Mouse (Mus musculus) MEL (cell line): ENCODE results near the gene Entpd3. TPM values are rescaled to one million over a fixed set of nuclear protein-coding genes. Genes with fewer than 3 reads are reported as not detected.
A peak's percentile ranks its signal among the peaks of the same experiment; 100 is the strongest.

Experiments used
- DNase-seq: peaks from one replicate; pipeline ENCODE4 v3.0.0; 2011; ENCODE audit warnings: low read depth, low spot score
- H3K27ac ChIP-seq: 2 replicates; pipeline ENCODE4 v1.5.1; 2012; ENCODE audit warnings: low read depth, mild to moderate bottlenecking, control low read depth, low read length, moderate library complexity; ENCODE audit not compliant: control insufficient read depth
- H3K27me3 ChIP-seq, 2 experiments: fragments of 150-350 bp in 1 of 2; sonication (generic) in 1 of 2; 2 replicates each; pipeline ENCODE4 v1.6.1; 2012; ENCODE audit warnings: low read length in 2 of 2, mild to moderate bottlenecking in 2 of 2, improper control_type of control experiment in 1 of 2, moderate library complexity in 1 of 2; ENCODE audit not compliant: insufficient read depth in 2 of 2, control insufficient read depth in 1 of 2
- H3K36me3 ChIP-seq, 2 experiments: 2 replicates each; pipeline ENCODE4 v1.6.1; 2012 to 2014; ENCODE audit warnings: low read length in 2 of 2, improper control_type of control experiment in 1 of 2, inconsistent platforms in 1 of 2, mild to moderate bottlenecking in 1 of 2; ENCODE audit not compliant: insufficient read depth in 2 of 2, control insufficient read depth in 1 of 2
- H3K4me1 ChIP-seq, 2 experiments: fragments of 150-350 bp in 1 of 2; sonication (generic) in 1 of 2; 2 replicates each; pipeline ENCODE4 v1.6.1; 2012; ENCODE audit warnings: low read length in 2 of 2, improper control_type of control experiment in 1 of 2, mild to moderate bottlenecking in 1 of 2; ENCODE audit not compliant: insufficient read depth in 2 of 2, control insufficient read depth in 1 of 2
- H3K4me3 ChIP-seq, 2 experiments: fragments of 150-350 bp in 1 of 2; sonication (generic) in 1 of 2; 2 replicates each; pipeline ENCODE4 v1.5.1; 2012; ENCODE audit warnings: low read depth in 2 of 2, low read length in 2 of 2, mild to moderate bottlenecking in 2 of 2, moderate library complexity in 2 of 2, control low read depth in 1 of 2, improper control_type of control experiment in 1 of 2; ENCODE audit not compliant: control insufficient read depth in 1 of 2, insufficient read depth in 1 of 2
- H3K79me2 ChIP-seq: 2 replicates; pipeline ENCODE4 v1.6.1; 2012; ENCODE audit warnings: mild to moderate bottlenecking, low read length, moderate library complexity; ENCODE audit not compliant: control insufficient read depth, poor library complexity, insufficient read depth
- H3K9ac ChIP-seq: 2 replicates; pipeline ENCODE4 v1.6.1; 2012; ENCODE audit warnings: low read depth, mild to moderate bottlenecking, control low read depth, low read length, moderate library complexity; ENCODE audit not compliant: control insufficient read depth, poor library complexity, severe bottlenecking
- H3K9me3 ChIP-seq: fragments of 150-350 bp; sonication (generic); replicated peaks from 2 replicates; pipeline ENCODE4 v1.6.1; 2012; ENCODE audit warnings: mild to moderate bottlenecking, low read length, improper control_type of control experiment, moderate library complexity; ENCODE audit not compliant: insufficient read depth
- BHLHE40 ChIP-seq: IDR thresholded peaks from 2 replicates; pipeline ENCODE4 v1.6.1; 2012; ENCODE audit warnings: low read depth, mild to moderate bottlenecking, inconsistent platforms, low read length, improper control_type of control experiment, borderline replicate concordance
- CHD1 ChIP-seq: IDR thresholded peaks from 2 replicates; pipeline ENCODE4 v1.6.1; 2012; ENCODE audit warnings: low read depth, mild to moderate bottlenecking, inconsistent platforms, low read length, improper control_type of control experiment
- CHD2 ChIP-seq: IDR thresholded peaks from 2 replicates; pipeline ENCODE4 v1.6.1; 2011; ENCODE audit warnings: low read length, improper control_type of control experiment
- CTCF ChIP-seq, 3 experiments: IDR thresholded peaks in 2 of 3; conservative IDR thresholded peaks in 1 of 3; 2 replicates each; pipeline ENCODE4 v1.5.1; 2011 to 2012; ENCODE audit warnings: low read length in 3 of 3, low read depth in 2 of 3, mild to moderate bottlenecking in 2 of 3, improper control_type of control experiment in 1 of 3, inconsistent platforms in 1 of 3, mixed read lengths in 1 of 3, moderate library complexity in 1 of 3; ENCODE audit not compliant: control insufficient read depth in 1 of 3, insufficient read depth in 1 of 3, poor library complexity in 1 of 3, severe bottlenecking in 1 of 3
- ELF1 ChIP-seq: IDR thresholded peaks from 2 replicates; pipeline ENCODE4 v1.6.1; 2014; ENCODE audit warnings: low read depth, mild to moderate bottlenecking, inconsistent platforms, low read length, improper control_type of control experiment, moderate library complexity
- ETS1 ChIP-seq: IDR thresholded peaks from 2 replicates; pipeline ENCODE4 v1.6.1; 2012; ENCODE audit warnings: low read depth, mild to moderate bottlenecking, inconsistent platforms, low read length, improper control_type of control experiment, moderate library complexity
- GATA1 ChIP-seq: IDR thresholded peaks from 2 replicates; pipeline ENCODE4 v1.6.1; 2011; ENCODE audit warnings: low read depth, low read length, improper control_type of control experiment
- MAX ChIP-seq: IDR thresholded peaks from 2 replicates; pipeline ENCODE4 v1.6.1; 2011; ENCODE audit warnings: low read length, improper control_type of control experiment
- MAZ ChIP-seq: IDR thresholded peaks from 2 replicates; pipeline ENCODE4 v1.6.1; 2012; ENCODE audit warnings: low read depth, mild to moderate bottlenecking, inconsistent platforms, low read length, improper control_type of control experiment
- MEF2A ChIP-seq: IDR thresholded peaks from 2 replicates; pipeline ENCODE4 v1.6.1; 2014; ENCODE audit warnings: low read depth, mild to moderate bottlenecking, inconsistent platforms, low read length, improper control_type of control experiment; ENCODE audit not compliant: poor library complexity, insufficient replicate concordance, severe bottlenecking; ENCODE audit errors: extremely low read depth
- MYB ChIP-seq: IDR thresholded peaks from 2 replicates; pipeline ENCODE4 v1.6.1; 2011; ENCODE audit warnings: mild to moderate bottlenecking, low read depth, low read length, improper control_type of control experiment
- NELFE ChIP-seq: IDR thresholded peaks from 2 replicates; pipeline ENCODE4 v1.6.1; 2011; ENCODE audit warnings: low read depth, low read length, improper control_type of control experiment
- POLR2A ChIP-seq, 2 experiments: IDR thresholded peaks; 2 replicates each; pipeline ENCODE4 v1.6.1; 2011 to 2012; ENCODE audit warnings: low read length in 2 of 2, mild to moderate bottlenecking in 2 of 2, control low read depth in 1 of 2, improper control_type of control experiment in 1 of 2, low read depth in 1 of 2, moderate library complexity in 1 of 2; ENCODE audit not compliant: control insufficient read depth in 1 of 2, insufficient read depth in 1 of 2, poor library complexity in 1 of 2
- POLR2AphosphoS2 ChIP-seq: IDR thresholded peaks from 2 replicates; pipeline ENCODE4 v1.6.1; 2011; ENCODE audit warnings: low read length, improper control_type of control experiment
- RAD21 ChIP-seq: IDR thresholded peaks from 2 replicates; pipeline ENCODE4 v1.6.1; 2011; ENCODE audit warnings: mild to moderate bottlenecking, low read depth, low read length, improper control_type of control experiment
- RCOR1 ChIP-seq: IDR thresholded peaks from 2 replicates; pipeline ENCODE4 v1.6.1; 2012; ENCODE audit warnings: low read depth, mild to moderate bottlenecking, inconsistent platforms, low read length, improper control_type of control experiment
- SMC3 ChIP-seq: IDR thresholded peaks from 2 replicates; pipeline ENCODE4 v1.6.1; 2011; ENCODE audit warnings: low read depth, low read length, improper control_type of control experiment
- TAL1 ChIP-seq: IDR thresholded peaks from 2 replicates; pipeline ENCODE4 v1.6.1; 2012; ENCODE audit warnings: mild to moderate bottlenecking, inconsistent platforms, low read length, moderate library complexity, mixed read lengths
- TBP ChIP-seq: IDR thresholded peaks from 2 replicates; pipeline ENCODE4 v1.8.0; 2011; ENCODE audit warnings: low read depth, low read length, improper control_type of control experiment
- TCF12 ChIP-seq: IDR thresholded peaks from 2 replicates; pipeline ENCODE4 v1.6.1; 2014; ENCODE audit warnings: low read depth, mild to moderate bottlenecking, inconsistent platforms, low read length, improper control_type of control experiment, moderate library complexity
- UBTF ChIP-seq: IDR thresholded peaks from 2 replicates; pipeline ENCODE4 v1.6.1; 2012; ENCODE audit warnings: low read depth, mild to moderate bottlenecking, inconsistent platforms, low read length, improper control_type of control experiment, moderate library complexity, borderline replicate concordance; ENCODE audit not compliant: insufficient read depth
- USF1 ChIP-seq: IDR thresholded peaks from 2 replicates; pipeline ENCODE4 v1.6.1; 2014; ENCODE audit warnings: low read depth, mild to moderate bottlenecking, inconsistent platforms, low read length, improper control_type of control experiment, moderate library complexity
- USF2 ChIP-seq, 2 experiments: IDR thresholded peaks; 2 replicates each; pipeline ENCODE4 v1.6.1; 2011 to 2012; ENCODE audit warnings: improper control_type of control experiment in 2 of 2, low read length in 2 of 2, borderline replicate concordance in 1 of 2, inconsistent platforms in 1 of 2, low read depth in 1 of 2, mild to moderate bottlenecking in 1 of 2; ENCODE audit not compliant: insufficient read depth in 1 of 2
- ZC3H11A ChIP-seq: IDR thresholded peaks from 2 replicates; pipeline ENCODE4 v1.6.1; 2012; ENCODE audit warnings: low read depth, mild to moderate bottlenecking, inconsistent platforms, low read length, improper control_type of control experiment
- ZMIZ1 ChIP-seq: IDR thresholded peaks from 2 replicates; pipeline ENCODE4 v1.6.1; 2012; ENCODE audit warnings: low read depth, mild to moderate bottlenecking, inconsistent platforms, low read length, improper control_type of control experiment, moderate library complexity
- ZNF384 ChIP-seq: IDR thresholded peaks from 2 replicates; pipeline ENCODE4 v1.6.1; 2012; ENCODE audit warnings: low read depth, mild to moderate bottlenecking, inconsistent platforms, low read length, improper control_type of control experiment
- polyA plus RNA-seq, 2 experiments: library from polyadenylated mRNA; stranded (reverse) in 1 of 2; unstranded in 1 of 2; fragments of >175 nt in 1 of 2; fragments of >200 nt in 1 of 2; gene quantifications; 2 replicates each; pipeline versions ENCODE4 v1.2.1 to v1.2.4; 2012; ENCODE audit warnings: low replicate concordance in 2 of 2, low read depth in 1 of 2; ENCODE audit not compliant: insufficient read length in 2 of 2, insufficient read depth in 1 of 2, missing spikeins in 1 of 2
- total RNA-seq: library from RNA; depleted of rRNA; stranded (reverse); fragments of 300-350 nt; gene quantifications from 2 replicates; pipeline ENCODE4 v1.2.3, GENCODE M21; 2012

The Entpd3 gene
- total and polyA plus RNA-seq, 3 experiments: 0.03 TPM; not detected in 2

- TF ChIP-seq ZC3H11A: no peak
Measured at GRCm38 (mm10) chr9:120575748-120576661, 36.4 kb downstream of the Entpd3 start (continued).

GRCm38 (mm10) chr9:120576662-120577013, 37.0 kb downstream of the Entpd3 start:
- H3K79me2 ChIP-seq: peaks cover 21% of the 10 kb centered on the region
- H3K4me1 ChIP-seq: peaks cover 3 to 20% of the 10 kb centered on the region in 2 experiments; a peak in 3 of 4 replicates
- H3K36me3 ChIP-seq: peaks cover 5 to 22% of the 10 kb centered on the region in 2 experiments
- H3K9ac ChIP-seq: peak overlapping the region; percentile 36
- H3K27me3 ChIP-seq: no peaks in the 10 kb centered on the region
- peak overlapping the region; percentile 58 for H3K27ac ChIP-seq
- peak; percentile 1; the same call in 1 of the 2 replicates for TF ChIP-seq ETS1
- no peak for TF ChIP-seq MYB
- no peaks in the 10 kb centered on the region for H3K9me3 ChIP-seq
- H3K4me3 ChIP-seq: peak overlapping the region; percentile 7 to 22
- DNase-seq: peak; percentile 75

- no peaks in the 10 kb centered on the region for H3K9me3 ChIP-seq
- peak overlapping the region; percentile 58 for H3K27ac ChIP-seq
- TF ChIP-seq MAX: 0 out of 2 replicates have a peak, but pooled peaks have one; percentile 28
- TF ChIP-seq UBTF: no peak
- TF ChIP-seq ZNF384: no peak
- TF ChIP-seq USF2 (IDR thresholded peaks at IDR 0.05; ENCODE audit: borderline replicate concordance in 1 of 2, insufficient read depth in 1 of 2, low read depth in 1 of 2, low read length in 2 of 2): no peak
- no peak for TF ChIP-seq USF1
- no peak for TF ChIP-seq TAL1
- peak; percentile 58; the same call in 1 of the 2 replicates for TF ChIP-seq MAZ
- TF ChIP-seq ZC3H11A: no peak
- 0 out of 2 replicates have a peak, but pooled peaks have one; percentile 43 for TF ChIP-seq TBP
- no peak for TF ChIP-seq RCOR1
- no peak; the same call in 1 of the 2 replicates for TF ChIP-seq ZMIZ1
- TF ChIP-seq RAD21: no peak
- TF ChIP-seq CHD1: no peak
- peak; percentile 97 for TF ChIP-seq ELF1
- no peak for TF ChIP-seq CHD2
- TF ChIP-seq MEF2A: no peak
- TF ChIP-seq SMC3: 0 out of 2 replicates have a peak, but pooled peaks have one; percentile 5
- peak; percentile 71 for TF ChIP-seq NELFE
- TF ChIP-seq POLR2A (IDR thresholded peaks at IDR 0.05; ENCODE audit: control insufficient read depth in 1 of 2, insufficient read depth in 1 of 2, low read depth in 1 of 2, low read length in 2 of 2, poor library complexity in 1 of 2): peak; percentile 49 to 71; a peak in 1 of 4 replicates
- TF ChIP-seq BHLHE40: no peak
- TF ChIP-seq GATA1: peak; percentile 40; the same call in 1 of the 2 replicates
- no peak for TF ChIP-seq MYB
- TF ChIP-seq POLR2AphosphoS2: no peak; the same call in 1 of the 2 replicates
- TF ChIP-seq CTCF (IDR thresholded peaks at IDR 0.05 in 2 of 3, conservative IDR thresholded peaks at IDR 0.05 in 1 of 3; ENCODE audit: control insufficient read depth in 1 of 3, insufficient read depth in 1 of 3, low read depth in 2 of 3, low read length in 3 of 3, poor library complexity in 1 of 3, severe bottlenecking in 1 of 3): no peak
- 0 out of 2 replicates have a peak, but pooled peaks have one; percentile 36 for TF ChIP-seq TCF12
Measured at GRCm38 (mm10) chr9:120577133-120577651, 37.6 kb downstream of the Entpd3 start.

More at GRCm38 (mm10) chr9:120577133-120577651, 37.6 kb downstream of the Entpd3 start:
- Histone ChIP-seq H3K4me3 (peak overlapping the region; percentile 79 to 83), H3K79me2 (peaks cover 15% of the 10 kb centered on the region), H3K27me3 (no peaks in the 10 kb centered on the region), H3K4me1 (peaks cover 3 to 20% of the 10 kb centered on the region in 2 experiments; a peak in 3 of 4 replicates), H3K9ac (peak overlapping the region; percentile 89), H3K36me3 (peaks cover 5 to 22% of the 10 kb centered on the region in 2 experiments)
- peak; percentile 98 for DNase-seq
